Mouse (Mus musculus) embryonic facial prominence, embryonic 12.5 days (tissue): ENCODE measurements at regions not wholly inside any gene's neighbourhood (a gene's known extent, or its start where the extent isn't known, plus 50 kb on each side); places are given as distances from the start of the nearest gene placed in this dataset.

Source experiments
- ATAC-seq: fragments of 200-750 bp; cut with Nextera tagmentation; 2 replicates; pipeline ENCODE4 v1.8.0; 2017; ENCODE audit not compliant: insufficient number of reproducible peaks, insufficient read depth, low FRiP score, low TSS enrichment
- H3K27ac ChIP-seq: fragments of 300-500 bp; sonication (generic); 2 replicates; pipeline ENCODE4 v1.5.1; 2016; ENCODE audit warnings: mild to moderate bottlenecking
- H3K27me3 ChIP-seq: fragments of 300-500 bp; sonication (generic); 2 replicates; pipeline ENCODE4 v1.6.1; 2016; ENCODE audit warnings: mild to moderate bottlenecking, moderate library complexity
- H3K36me3 ChIP-seq: fragments of 300-500 bp; sonication (generic); 2 replicates; pipeline ENCODE4 v1.6.1; 2016; ENCODE audit warnings: mild to moderate bottlenecking
- H3K4me1 ChIP-seq: fragments of 300-500 bp; sonication (generic); 2 replicates; pipeline ENCODE4 v1.6.1; 2016
- H3K4me2 ChIP-seq: fragments of 300-500 bp; sonication (generic); replicated peaks from 2 replicates; pipeline ENCODE4 v1.6.1; 2016; ENCODE audit warnings: mild to moderate bottlenecking, moderate library complexity
- H3K4me3 ChIP-seq: fragments of 300-500 bp; sonication (generic); 2 replicates; pipeline ENCODE4 v1.5.1; 2016; ENCODE audit warnings: mild to moderate bottlenecking
- H3K9ac ChIP-seq: fragments of 300-500 bp; sonication (generic); 2 replicates; pipeline ENCODE4 v1.6.1; 2016; ENCODE audit warnings: mild to moderate bottlenecking, moderate library complexity
- H3K9me3 ChIP-seq: fragments of 300-500 bp; sonication (generic); 2 replicates; pipeline ENCODE4 v1.6.1; 2016; ENCODE audit warnings: mild to moderate bottlenecking, moderate library complexity
- WGBS: fragments of 180-500 bp; shearing (Covaris S2); methylation state at CpG from one replicate; pipeline ENCODE4 v1.1.7; 2016; 5-methylcytosine and 5-hydroxymethylcytosine counted together

DNA sequence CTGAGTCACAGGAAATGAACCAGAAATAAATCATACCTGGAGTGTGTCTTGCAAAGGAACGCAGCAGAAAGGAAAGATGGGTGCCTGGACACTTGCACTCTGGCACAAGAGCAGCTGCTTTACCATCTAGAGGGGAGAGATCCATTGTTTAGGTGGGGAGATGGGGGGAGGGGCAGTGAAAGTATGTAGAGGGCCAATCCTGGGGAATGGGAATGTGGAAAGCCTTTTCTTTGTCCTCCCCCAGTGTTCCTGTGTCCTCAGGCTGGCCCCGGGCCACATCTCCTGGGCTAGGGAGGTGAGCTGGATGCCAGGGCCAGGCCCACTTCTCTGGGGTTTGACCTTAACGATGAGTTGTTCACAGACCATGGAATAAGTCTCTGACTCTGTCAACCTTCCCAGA, 107.2 kb upstream of the Arglu1 start:
- Histone ChIP-seq H3K36me3 (no peaks in the 10 kb centered on the region), H3K9ac (no peak overlapping the region), H3K9me3 (no peaks in the 10 kb centered on the region), H3K27ac (peak overlapping the region; percentile 60; the same call in 1 of the 2 replicates), H3K4me3 (no peak overlapping the region), H3K4me1 (peaks cover 23% of the 10 kb centered on the region), H3K4me2 (no peak overlapping the region), H3K27me3 (no peaks in the 10 kb centered on the region)
- ATAC-seq: no peak
- 52% methylated on average over 3 of the region's 3 CpGs for WGBS

DNA sequence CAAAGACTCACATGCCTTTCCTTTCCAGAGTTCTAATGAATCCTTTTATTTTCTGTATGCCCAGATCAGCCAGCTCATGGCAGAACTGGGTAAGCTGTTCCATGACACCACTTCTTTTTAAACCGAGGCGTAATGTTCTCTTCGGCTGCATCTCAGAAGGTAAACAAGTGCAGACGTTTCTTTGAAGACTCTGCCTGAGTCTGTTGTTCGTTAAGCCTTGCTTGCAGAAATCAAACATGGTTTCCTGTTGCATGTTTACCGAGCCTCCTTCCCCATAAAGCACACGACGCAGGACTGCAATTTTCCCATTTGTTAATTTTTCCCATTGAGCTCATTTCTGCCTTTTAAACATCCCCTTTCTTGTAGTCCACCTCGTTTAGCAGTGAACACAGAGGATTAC, 106.6 kb upstream of the Arglu1 start:
- H3K9ac ChIP-seq: no peak overlapping the region
- no peaks in the 10 kb centered on the region for H3K9me3 ChIP-seq
- no peaks in the 10 kb centered on the region for H3K27me3 ChIP-seq
- 12% methylated on average over 9 of the region's 9 CpGs for WGBS
- H3K4me3 ChIP-seq: no peak overlapping the region
- H3K4me2 ChIP-seq: no peak overlapping the region
- H3K27ac ChIP-seq: peak overlapping the region; percentile 60; the same call in 1 of the 2 replicates
- ATAC-seq: no peak
- H3K4me1 ChIP-seq: peaks cover 23% of the 10 kb centered on the region
- H3K36me3 ChIP-seq: no peaks in the 10 kb centered on the region

DNA sequence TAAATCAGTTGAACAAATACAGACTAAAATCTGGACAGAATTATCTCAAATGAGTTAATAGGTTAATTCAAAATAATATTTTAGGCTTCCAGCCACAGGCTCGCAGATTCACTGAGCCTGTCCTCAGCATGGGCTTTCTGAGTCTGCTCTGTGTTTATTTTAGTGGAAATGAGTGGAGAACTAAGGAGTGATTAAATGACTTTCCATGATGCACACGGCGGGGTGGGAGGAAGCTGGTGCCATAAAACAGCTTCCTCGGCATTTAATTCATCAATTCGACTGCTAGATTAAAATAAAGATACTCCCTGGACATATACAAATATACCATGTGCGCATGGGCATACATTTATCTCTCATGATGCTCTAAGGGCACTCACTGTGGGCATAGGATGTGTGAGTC, 104.4 kb upstream of the Arglu1 start:
- H3K27me3 ChIP-seq: no peaks in the 10 kb centered on the region
- WGBS: 45% methylated on average over 6 of the region's 6 CpGs
- no peak for ATAC-seq
- no peaks in the 10 kb centered on the region for H3K9me3 ChIP-seq
- peaks cover 20% of the 10 kb centered on the region for H3K4me1 ChIP-seq
- H3K9ac ChIP-seq: no peak overlapping the region
- no peak overlapping the region for H3K4me2 ChIP-seq
- H3K27ac ChIP-seq: no peak overlapping the region
- H3K4me3 ChIP-seq: no peak overlapping the region
- no peaks in the 10 kb centered on the region for H3K36me3 ChIP-seq

DNA sequence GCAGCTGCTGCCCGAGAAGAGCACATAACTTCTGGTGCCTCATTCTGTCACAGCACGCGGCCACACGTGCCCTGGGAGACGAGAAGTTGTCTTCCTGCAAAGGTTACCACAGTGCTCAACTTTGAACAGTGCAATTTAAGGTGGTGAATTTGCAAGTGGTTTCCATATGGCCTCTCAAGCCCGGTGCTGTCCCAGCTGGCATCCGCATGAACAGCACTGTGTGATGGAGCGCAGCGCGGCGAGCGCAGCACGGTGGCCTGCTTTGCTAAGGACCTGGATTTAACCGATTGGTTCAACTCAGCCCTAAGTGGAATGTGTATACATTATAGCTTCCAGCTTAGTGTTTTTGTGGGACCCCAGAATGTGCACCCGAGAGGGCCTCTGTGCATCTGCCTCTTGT, 89.6 kb upstream of the Arglu1 start:
- 41% methylated on average over 15 of the region's 15 CpGs for WGBS
- Histone ChIP-seq H3K27ac (no peak overlapping the region), H3K4me3 (no peak overlapping the region), H3K9me3 (no peaks in the 10 kb centered on the region), H3K4me2 (no peak overlapping the region), H3K36me3 (no peaks in the 10 kb centered on the region), H3K9ac (no peak overlapping the region), H3K27me3 (no peaks in the 10 kb centered on the region), H3K4me1 (peaks cover 4% of the 10 kb centered on the region; the same call in 1 of the 2 replicates)
- peak; percentile 80; the same call in 1 of the 2 replicates for ATAC-seq

DNA sequence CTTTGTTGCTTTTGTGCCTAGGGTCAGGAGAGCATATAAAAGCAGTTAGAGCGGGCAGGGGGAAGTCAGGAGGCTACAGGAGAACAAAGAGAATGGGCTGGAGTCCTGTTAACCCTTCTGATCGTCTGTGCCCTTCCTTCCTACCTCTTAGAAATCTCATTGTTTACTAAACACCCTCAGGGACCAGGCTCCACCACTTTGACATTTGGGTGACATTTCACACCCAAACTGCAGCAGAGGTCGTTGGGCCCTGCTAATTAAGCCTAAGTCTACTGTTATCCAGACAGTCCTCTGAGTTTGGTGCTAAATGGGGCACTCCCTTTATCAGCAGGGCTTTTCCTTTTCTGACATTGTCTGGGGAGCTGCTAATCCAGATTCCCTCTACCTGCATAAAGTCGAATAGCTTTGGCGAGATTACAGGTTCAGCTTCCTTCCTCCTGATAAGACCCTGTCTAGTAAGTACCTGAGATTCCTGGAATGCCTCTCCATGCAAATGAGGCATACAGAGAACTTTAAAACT, 84.2 kb upstream of the Arglu1 start:
- ATAC-seq: no peak
- no peak overlapping the region for H3K9ac ChIP-seq
- H3K36me3 ChIP-seq: no peaks in the 10 kb centered on the region
- no peak overlapping the region for H3K4me3 ChIP-seq
- H3K27me3 ChIP-seq: no peaks in the 10 kb centered on the region
- no peak overlapping the region for H3K27ac ChIP-seq
- H3K4me1 ChIP-seq: peaks cover under 1% of the 10 kb centered on the region; the same call in 1 of the 2 replicates
- no peaks in the 10 kb centered on the region for H3K9me3 ChIP-seq
- H3K4me2 ChIP-seq: no peak overlapping the region
- 25% methylated on average over 5 of the region's 5 CpGs for WGBS

DNA sequence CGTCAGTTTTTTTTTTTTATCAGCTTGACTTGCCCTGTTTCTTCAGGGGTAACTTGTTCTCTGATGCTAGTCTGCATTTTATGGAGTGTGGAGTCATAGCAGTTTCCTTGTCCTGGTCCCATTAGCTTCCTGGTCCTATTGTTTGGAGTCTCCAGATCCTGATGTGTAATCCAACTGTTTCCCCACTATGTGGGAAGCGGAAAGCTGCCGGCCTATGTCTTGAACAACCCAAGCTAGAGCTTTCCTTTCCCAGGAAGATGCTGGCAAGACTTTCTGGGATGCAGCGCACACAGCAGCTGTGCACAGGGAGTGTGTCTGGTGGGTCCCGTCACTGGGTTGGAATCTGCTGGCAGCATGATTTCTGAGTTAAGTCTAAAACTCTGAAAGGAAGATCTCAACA, 82.1 kb upstream of the Arglu1 start:
- no peak for ATAC-seq

DNA sequence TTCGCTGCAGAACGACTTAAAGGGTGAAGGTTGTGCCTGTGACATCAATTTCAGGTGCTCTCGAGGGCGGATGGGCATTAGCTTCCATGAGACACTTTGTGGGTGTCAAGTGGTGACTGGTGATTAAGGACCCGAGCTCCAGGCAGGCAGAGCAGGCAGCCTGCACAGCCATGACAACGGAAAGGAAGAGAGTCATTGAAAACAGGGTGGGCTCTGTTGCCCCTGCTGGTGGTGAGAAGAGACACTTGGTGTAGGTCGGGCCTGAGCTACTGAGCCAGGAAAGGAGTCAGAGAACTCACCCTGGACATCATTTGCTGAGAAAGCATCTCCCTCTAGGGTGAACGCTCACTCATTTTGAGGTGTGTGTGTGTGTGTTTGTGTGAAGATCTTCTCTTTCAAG, 80.1 kb upstream of the Arglu1 start:
- no peak for ATAC-seq
- no peak overlapping the region for H3K9ac ChIP-seq
- H3K27me3 ChIP-seq: no peaks in the 10 kb centered on the region
- 74% methylated on average over 8 of the region's 8 CpGs for WGBS
- no peak overlapping the region for H3K4me2 ChIP-seq
- no peak overlapping the region for H3K27ac ChIP-seq
- no peaks in the 10 kb centered on the region for H3K9me3 ChIP-seq
- H3K36me3 ChIP-seq: no peaks in the 10 kb centered on the region
- no peak overlapping the region for H3K4me3 ChIP-seq
- H3K4me1 ChIP-seq: no peaks in the 10 kb centered on the region

More for the DNA sequence above, 82.1 kb upstream of the Arglu1 start:
- no peaks in the 10 kb centered on the region for H3K9me3 ChIP-seq
- no peak overlapping the region for H3K4me2 ChIP-seq
- H3K4me1 ChIP-seq: no peaks in the 10 kb centered on the region
- 79% methylated on average over 5 of the region's 5 CpGs for WGBS
- no peaks in the 10 kb centered on the region for H3K36me3 ChIP-seq
- H3K9ac ChIP-seq: no peak overlapping the region
- H3K4me3 ChIP-seq: no peak overlapping the region
- no peaks in the 10 kb centered on the region for H3K27me3 ChIP-seq
- H3K27ac ChIP-seq: no peak overlapping the region

DNA sequence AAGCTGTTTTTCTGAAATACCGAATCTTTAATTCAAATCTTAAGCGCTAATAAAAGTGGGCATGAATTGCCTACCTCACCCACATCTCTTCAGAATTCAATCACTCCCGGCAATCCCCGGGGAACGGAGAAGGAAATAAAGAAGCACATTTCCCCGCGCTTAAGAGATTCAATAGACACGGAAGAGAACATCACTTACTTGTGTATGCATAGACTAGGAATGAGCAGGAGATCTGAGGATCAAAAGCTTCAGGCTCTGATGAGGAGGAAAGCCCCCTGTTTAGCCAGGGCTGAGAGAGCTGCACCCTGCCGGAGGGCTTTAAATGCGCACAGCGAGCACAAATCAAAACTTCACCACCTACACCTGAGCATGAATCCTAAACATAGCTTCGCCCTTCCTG, 72.0 kb upstream of the Arglu1 start:
- Histone ChIP-seq H3K9ac (no peak overlapping the region), H3K4me2 (no peak overlapping the region), H3K9me3 (no peaks in the 10 kb centered on the region), H3K27me3 (no peaks in the 10 kb centered on the region), H3K36me3 (no peaks in the 10 kb centered on the region), H3K27ac (no peak overlapping the region), H3K4me1 (no peaks in the 10 kb centered on the region), H3K4me3 (no peak overlapping the region)
- WGBS: 83% methylated on average over 12 of the region's 12 CpGs
- ATAC-seq: no peak

DNA sequence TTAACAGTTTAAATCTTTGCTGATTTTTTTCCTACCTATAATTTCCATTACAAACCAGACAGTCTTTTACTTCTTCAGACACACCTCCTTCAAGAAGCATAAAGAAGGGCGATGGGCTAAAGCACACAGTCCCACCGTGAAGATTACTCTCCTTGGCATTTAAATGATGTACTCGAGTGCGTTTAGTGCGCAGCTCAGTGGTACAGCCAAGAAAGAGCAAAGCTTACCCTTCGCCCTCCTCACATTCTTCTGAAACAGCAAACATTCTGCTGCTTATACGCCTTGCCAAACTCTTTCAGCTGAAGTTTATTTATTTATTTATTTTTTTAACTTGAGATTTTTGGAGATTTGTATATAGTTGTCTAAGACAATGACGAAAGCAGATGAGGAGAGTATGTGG, 68.0 kb upstream of the Arglu1 start:
- no peak for ATAC-seq
- Histone ChIP-seq H3K9me3 (no peaks in the 10 kb centered on the region), H3K9ac (no peak overlapping the region), H3K36me3 (no peaks in the 10 kb centered on the region), H3K4me1 (no peaks in the 10 kb centered on the region), H3K27ac (no peak overlapping the region), H3K4me3 (no peak overlapping the region), H3K4me2 (no peak overlapping the region), H3K27me3 (no peaks in the 10 kb centered on the region)
- WGBS: 76% methylated on average over 8 of the region's 8 CpGs

DNA sequence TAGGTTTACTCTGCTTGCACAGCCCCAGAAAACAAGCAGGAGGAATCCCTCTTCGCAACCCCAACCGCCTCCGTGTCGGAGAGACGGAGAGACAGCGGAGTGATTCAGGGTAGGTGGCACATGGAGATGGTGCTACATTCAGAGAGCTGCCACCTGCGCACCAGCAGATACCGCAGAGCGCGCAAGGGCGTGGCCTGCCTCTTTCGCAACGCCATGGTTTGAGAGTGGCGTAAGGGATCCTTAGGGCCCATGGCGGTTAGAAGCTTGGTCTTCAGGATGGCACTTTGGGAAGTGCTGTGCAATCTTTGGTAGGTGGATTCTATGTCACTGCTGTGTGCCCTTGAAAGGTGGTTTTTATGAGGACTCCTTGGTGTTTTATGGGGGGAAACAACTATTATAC, 60.9 kb upstream of the Arglu1 start:
- Histone ChIP-seq H3K4me2 (no peak overlapping the region), H3K9ac (no peak overlapping the region), H3K4me3 (no peak overlapping the region), H3K36me3 (no peaks in the 10 kb centered on the region), H3K27ac (no peak overlapping the region), H3K4me1 (no peaks in the 10 kb centered on the region), H3K9me3 (no peaks in the 10 kb centered on the region), H3K27me3 (no peaks in the 10 kb centered on the region)
- ATAC-seq: no peak
- WGBS: 92% methylated on average over 15 of the region's 15 CpGs

DNA sequence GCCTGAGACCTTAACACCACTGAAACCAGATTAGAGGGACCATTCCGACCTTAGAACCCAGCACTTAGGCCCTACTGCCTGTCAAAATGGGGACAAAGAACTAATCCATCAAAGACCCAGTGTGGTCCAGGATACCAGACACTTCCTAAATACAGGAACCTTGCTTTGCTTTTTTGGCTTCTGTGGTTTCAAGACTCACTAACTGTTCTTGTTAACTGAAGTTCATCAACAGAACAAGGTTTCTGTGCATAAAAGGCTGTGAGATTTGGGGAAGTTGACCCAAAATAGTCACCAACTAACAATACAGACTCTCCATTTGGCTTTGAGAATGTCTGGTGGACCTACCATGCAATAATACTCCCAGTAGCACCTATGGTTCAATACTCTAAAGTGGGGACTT, 56.4 kb upstream of the Arglu1 start:
- H3K4me1 ChIP-seq: no peaks in the 10 kb centered on the region
- no peak overlapping the region for H3K4me3 ChIP-seq
- no peaks in the 10 kb centered on the region for H3K36me3 ChIP-seq
- WGBS: 66% methylated on average over 1 of the region's 1 CpGs
- H3K4me2 ChIP-seq: no peak overlapping the region
- no peaks in the 10 kb centered on the region for H3K9me3 ChIP-seq
- no peak for ATAC-seq
- H3K27me3 ChIP-seq: 0 out of 2 replicates have a peak, but pooled peaks cover 2% of the 10 kb centered on the region
- H3K27ac ChIP-seq: no peak overlapping the region
- H3K9ac ChIP-seq: no peak overlapping the region

DNA sequence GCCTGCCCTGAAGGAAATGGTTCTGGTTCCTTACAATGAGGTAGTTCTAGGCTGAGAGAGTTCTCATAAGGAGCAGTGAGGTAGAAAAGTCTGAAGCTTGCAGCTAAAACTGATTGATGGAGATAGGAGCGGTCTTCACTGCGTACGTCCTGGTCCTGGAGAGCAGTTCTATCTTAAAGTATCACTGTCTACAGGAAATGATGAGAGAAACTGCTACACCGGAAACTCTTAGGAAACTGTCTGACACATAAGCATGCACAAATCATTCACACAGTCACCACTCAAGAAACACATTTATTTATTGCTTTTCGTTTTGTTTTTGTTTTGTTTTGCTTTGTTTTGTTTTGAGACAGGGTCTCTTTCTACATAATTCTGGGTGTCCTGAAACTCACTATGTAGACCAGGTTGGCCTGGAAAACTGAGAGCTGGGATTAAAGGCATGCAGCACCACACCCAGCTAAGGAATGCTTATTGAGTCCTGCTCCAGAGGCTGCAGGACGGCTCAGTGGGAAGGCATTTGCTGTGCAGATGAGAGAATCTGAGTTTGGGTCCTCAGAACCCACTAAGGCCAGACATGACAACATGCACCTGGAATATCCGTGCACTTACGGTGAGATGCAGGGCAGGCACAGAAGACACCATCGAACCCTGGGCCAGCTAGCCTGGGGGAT, 55.4 kb upstream of the Arglu1 start:
- Histone ChIP-seq H3K27me3 (0 out of 2 replicates have a peak, but pooled peaks cover 2% of the 10 kb centered on the region), H3K36me3 (no peaks in the 10 kb centered on the region), H3K9me3 (no peaks in the 10 kb centered on the region), H3K27ac (no peak overlapping the region), H3K4me2 (no peak overlapping the region), H3K4me1 (no peaks in the 10 kb centered on the region), H3K9ac (no peak overlapping the region), H3K4me3 (no peak overlapping the region)
- no peak for ATAC-seq
- 87% methylated on average over 9 of the region's 9 CpGs for WGBS
